Mouse (Mus musculus) erythroblast, embryonic 14.5 days (primary cell): ENCODE data around the gene Catip.

Experiments used
- GATA1 ChIP-seq: IDR thresholded peaks from 2 replicates; pipeline ENCODE4 v1.6.1; 2012; ENCODE audit warnings: low read length, inconsistent platforms, mixed read lengths
- TAL1 ChIP-seq: IDR thresholded peaks from 3 replicates; pipeline ENCODE4 v1.6.1; 2012; ENCODE audit warnings: low read length, inconsistent platforms, mixed read lengths

GRCm38 (mm10) chr1:74401015-74401702, 39.3 kb downstream of the Catip start:
- no peak for TF ChIP-seq GATA1
- TF ChIP-seq TAL1, result no peak
